Mouse (Mus musculus): ENCODE data around the gene Eci1. TPM values are rescaled to one million over a fixed set of nuclear protein-coding genes. Genes with fewer than 3 reads are reported as not detected.

The Eci1 gene
- polyA plus RNA-seq, 1 experiment, result 28.7 TPM

DNA sequence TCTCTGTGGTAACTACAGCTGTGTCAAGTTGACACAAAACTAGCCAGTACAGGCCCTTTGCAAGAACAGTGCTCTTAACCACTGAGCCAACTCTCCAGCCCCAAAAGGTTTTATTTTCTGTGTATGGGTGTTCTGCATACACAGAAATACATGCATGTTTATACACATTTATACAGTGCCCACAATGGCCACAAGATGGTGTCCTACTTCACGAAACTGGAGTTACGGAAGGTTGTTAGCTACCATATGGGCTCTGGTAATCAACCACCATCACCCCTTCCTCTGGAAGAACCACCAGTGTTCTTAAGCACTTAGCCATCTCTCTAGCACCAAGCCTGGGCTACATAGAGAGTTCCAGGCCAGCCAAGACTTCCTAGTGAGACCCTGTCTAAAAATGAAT lies 35.1 kb downstream of the Eci1 start:
- TF ChIP-seq CTCF (IDR thresholded peaks at IDR 0.05; ENCODE audit: borderline replicate concordance, extremely low read depth, insufficient read depth, insufficient read length) (peak; percentile 19; the same call in 1 of the 2 replicates), POLR2A (IDR thresholded peaks at IDR 0.05; ENCODE audit: borderline replicate concordance, extremely low read depth, insufficient read depth, insufficient read length, poor library complexity, severe bottlenecking) (no peak)
- peak; percentile 38 for DNase-seq (ENCODE audit: low read depth)

DNA sequence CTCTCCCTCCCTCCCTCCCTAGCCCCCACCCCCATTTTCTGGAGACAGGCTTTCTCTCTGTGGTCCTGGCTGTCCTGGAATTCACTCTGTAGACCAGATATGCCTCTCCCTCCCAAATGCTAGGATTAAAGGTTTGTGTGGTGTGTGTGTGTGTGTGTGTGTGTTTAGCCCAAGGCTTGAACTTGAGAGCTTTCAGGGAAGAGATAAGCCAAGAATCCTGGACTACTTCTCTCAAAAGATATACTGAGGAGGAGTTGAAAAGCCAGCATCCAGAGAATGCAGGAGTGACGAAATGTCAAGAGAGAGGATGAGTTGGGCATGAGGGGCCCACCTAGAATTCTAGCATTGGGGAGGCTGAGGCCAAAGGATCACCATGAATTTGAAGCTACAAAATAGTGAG lies 36.5 kb downstream of the Eci1 start:
- no peak for DNase-seq (ENCODE audit: low read depth)
- TF ChIP-seq POLR2A (IDR thresholded peaks at IDR 0.05; ENCODE audit: borderline replicate concordance, extremely low read depth, insufficient read depth, insufficient read length, poor library complexity, severe bottlenecking), result no peak
- TF ChIP-seq CTCF (IDR thresholded peaks at IDR 0.05; ENCODE audit: borderline replicate concordance, extremely low read depth, insufficient read depth, insufficient read length), result no peak

DNA sequence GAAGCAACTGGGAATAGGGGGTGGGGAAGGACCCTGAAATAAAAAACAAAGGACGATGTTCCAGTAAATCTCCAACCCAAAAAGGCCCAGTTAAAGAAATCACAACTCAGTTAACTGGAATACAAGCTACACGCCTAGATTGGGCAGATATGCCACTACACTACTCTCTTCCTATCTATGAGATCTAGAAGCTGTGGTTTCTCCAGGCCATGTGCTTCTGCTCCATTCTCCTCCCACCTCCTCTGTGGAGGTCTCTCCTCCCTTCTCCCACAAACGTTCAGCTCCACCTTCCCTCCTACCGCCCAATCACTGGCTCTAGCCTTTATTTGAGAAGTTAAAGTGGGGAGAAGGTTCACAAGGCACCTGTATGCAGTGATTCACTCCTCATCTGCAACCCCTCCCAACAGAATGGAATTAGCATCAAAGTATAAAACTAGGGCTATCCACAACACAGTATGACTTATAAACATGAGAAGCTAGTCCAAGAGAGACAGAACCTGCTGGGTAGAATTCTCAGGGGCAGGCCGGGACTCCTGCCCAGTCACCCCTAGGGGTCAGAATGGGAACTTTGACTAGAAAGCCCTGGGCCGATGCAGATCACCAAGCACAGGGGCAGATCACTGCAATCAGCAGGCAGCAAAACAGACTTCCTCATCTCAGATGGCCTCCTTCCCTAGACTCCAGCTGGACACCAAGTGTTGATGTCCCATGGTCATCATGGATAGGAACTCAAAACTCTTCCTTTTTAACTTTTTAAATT lies 37.1 kb downstream of the Eci1 start:
- 0 out of 2 replicates have a peak, but pooled peaks have one; percentile 2 for TF ChIP-seq CTCF (IDR thresholded peaks at IDR 0.05; ENCODE audit: borderline replicate concordance, extremely low read depth, insufficient read depth, insufficient read length)
- TF ChIP-seq POLR2A (IDR thresholded peaks at IDR 0.05; ENCODE audit: borderline replicate concordance, extremely low read depth, insufficient read depth, insufficient read length, poor library complexity, severe bottlenecking), result no peak
- DNase-seq (ENCODE audit: low read depth), result no peak

DNA sequence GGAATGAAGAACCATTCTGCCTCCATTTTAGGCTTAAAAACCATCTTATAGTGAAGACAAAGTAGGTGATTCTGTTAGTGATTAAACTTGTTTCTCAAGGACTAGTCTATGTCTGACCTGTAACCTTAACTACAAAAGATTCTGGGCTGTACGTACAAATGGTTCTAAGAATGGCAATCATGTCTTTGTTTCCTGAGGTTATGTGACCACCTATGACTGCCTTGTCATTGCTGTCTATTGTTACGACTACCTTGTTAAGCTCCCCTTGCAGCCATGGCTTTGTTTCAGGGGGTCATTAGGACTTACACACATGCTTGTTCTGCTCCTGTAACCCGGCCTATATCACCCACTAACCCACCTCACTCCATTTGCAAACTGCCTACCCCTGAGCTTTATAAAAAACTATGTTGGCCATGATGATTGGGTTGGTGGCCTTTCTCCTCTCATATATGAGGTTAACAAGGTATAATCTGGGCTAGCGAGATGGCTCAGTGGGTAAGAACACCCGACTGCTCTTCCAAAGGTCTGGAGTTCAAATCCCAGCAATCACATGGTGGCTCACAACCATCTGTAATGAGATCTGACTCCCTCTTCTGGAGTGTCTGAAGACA lies 42.3 kb downstream of the Eci1 start:
- TF ChIP-seq POLR2A (IDR thresholded peaks at IDR 0.05; ENCODE audit: borderline replicate concordance, extremely low read depth, insufficient read depth, insufficient read length, poor library complexity, severe bottlenecking) (no peak), CTCF (IDR thresholded peaks at IDR 0.05; ENCODE audit: borderline replicate concordance, extremely low read depth, insufficient read depth, insufficient read length) (no peak)
- DNase-seq (ENCODE audit: low read depth), result no peak

DNA sequence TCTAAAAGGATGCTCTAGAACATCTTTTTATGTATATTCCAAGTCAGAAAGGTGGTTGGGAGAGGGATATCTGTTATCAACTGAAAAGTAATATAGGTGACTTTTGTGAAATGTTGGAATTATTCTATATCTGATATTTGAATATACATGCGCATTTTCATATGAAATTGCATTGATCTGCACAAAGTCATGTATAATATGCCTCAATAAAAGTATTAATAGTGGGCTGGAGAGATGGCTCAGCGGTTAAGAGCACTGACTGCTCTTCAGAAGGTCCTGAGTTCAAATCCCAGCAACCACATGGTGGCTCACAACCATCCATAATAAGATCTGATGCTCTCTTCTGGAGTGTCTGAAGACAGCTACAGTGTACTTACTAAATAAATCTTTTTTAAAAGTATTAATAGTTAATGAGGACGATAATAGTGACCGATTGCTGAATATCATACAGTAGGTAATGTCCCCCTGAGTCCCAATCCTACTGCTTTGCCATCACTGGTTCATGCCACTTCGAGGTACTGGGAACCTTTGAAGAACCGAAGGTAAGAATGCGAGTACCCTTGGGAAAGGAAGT lies 43.0 kb downstream of the Eci1 start:
- DNase-seq (ENCODE audit: low read depth), result no peak
- no peak for TF ChIP-seq POLR2A (IDR thresholded peaks at IDR 0.05; ENCODE audit: borderline replicate concordance, extremely low read depth, insufficient read depth, insufficient read length, poor library complexity, severe bottlenecking)
- TF ChIP-seq CTCF (IDR thresholded peaks at IDR 0.05; ENCODE audit: borderline replicate concordance, extremely low read depth, insufficient read depth, insufficient read length), result no peak

DNA sequence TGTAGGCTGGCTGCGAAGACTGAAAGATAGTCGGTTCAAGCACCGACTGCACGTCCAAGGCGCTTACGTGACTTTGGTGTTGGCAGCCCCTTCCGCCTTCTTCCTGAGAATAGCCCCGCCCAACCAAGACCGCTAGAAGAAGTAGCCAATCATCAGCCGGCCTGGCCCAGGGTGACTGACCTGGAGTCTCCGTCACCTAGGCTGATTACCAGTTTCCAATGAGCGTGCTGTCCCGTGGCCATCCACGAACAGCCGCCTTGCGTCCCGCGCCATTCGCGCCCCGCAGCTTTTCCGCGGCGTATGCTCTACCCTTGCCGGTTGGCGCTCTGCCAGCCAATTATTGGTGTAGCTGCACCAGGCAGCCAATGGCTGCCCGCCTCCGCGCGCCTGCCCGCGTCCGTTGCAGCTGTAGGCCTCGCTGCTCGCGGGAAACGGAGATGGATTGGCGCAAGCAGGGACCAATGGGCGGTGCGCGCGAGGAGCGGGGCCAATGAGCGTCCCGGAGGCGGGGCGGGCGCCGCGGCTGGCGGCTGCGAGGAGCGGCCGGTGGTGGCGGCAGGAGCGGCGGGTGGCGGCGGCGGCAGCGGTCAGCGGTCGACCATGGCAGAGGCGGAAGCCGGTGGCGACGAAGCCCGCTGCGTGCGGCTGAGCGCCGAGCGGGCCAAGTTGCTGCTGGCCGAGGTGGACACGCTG lies 43.6 kb downstream of the Eci1 start, which contains the start of the genes E4f1 and Pgp:
Gene E4f1 (minus strand): TSS at position 404 of the 693 bp plus-strand sequence.
Gene Pgp (plus strand): TSS at position 483 of the 693 bp plus-strand sequence.
- TF ChIP-seq CTCF (IDR thresholded peaks at IDR 0.05; ENCODE audit: borderline replicate concordance, extremely low read depth, insufficient read depth, insufficient read length), result no peak
- TF ChIP-seq POLR2A (IDR thresholded peaks at IDR 0.05; ENCODE audit: borderline replicate concordance, extremely low read depth, insufficient read depth, insufficient read length, poor library complexity, severe bottlenecking), result peak; percentile 76
- DNase-seq (ENCODE audit: low read depth), result peak; percentile 100

DNA sequence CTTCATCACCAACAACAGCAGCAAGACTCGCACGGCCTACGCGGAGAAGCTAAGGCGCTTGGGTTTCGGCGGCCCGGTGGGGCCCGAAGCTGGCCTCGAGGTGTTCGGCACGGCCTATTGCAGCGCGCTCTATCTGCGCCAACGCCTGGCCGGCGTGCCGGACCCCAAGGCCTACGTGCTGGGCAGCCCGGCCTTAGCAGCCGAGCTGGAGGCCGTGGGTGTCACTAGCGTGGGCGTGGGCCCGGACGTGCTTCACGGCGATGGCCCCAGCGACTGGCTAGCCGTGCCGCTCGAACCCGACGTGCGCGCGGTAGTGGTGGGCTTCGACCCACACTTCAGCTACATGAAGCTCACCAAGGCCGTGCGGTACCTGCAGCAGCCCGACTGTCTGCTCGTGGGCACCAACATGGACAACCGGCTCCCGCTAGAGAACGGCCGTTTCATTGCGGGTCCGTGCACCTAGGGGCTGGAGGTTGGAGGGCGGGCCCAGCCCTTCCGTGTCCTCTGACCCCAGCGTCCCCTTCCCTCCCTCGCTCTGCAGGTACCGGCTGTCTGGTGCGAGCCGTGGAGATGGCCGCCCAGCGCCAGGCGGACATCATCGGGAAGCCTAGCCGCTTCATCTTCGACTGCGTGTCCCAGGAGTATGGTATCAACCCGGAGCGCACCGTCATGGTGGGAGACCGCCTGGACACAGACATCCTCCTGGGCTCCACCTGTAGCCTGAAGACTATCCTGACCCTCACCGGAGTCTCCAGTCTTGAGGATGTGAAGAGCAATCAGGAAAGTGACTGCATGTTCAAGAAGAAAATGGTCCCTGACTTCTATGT lies 44.5 kb downstream of the Eci1 start:
- TF ChIP-seq CTCF (IDR thresholded peaks at IDR 0.05; ENCODE audit: borderline replicate concordance, extremely low read depth, insufficient read depth, insufficient read length) (no peak), POLR2A (IDR thresholded peaks at IDR 0.05; ENCODE audit: borderline replicate concordance, extremely low read depth, insufficient read depth, insufficient read length, poor library complexity, severe bottlenecking) (no peak)
- peak; percentile 30 for DNase-seq (ENCODE audit: low read depth)

DNA sequence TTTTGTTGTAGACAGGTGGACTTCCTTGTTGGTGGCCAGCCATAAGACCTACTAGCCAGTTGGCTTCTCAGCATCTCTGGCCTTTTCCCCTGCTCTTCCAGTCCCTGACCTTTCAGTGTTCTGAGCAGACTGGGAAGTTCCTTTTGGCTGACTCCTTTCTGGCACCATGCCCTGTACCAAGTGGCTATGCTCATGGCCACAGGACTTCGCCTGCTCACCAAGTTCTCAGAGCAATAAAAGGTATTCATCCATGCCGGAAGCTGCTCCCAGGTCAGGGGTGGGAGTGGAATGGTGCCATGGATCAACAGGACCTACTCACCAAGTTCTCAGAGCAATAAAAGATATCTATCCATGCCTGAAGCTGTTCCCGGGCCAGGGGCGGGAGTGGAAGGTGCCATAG lies 46.1 kb downstream of the Eci1 start:
- TF ChIP-seq POLR2A (IDR thresholded peaks at IDR 0.05; ENCODE audit: borderline replicate concordance, extremely low read depth, insufficient read depth, insufficient read length, poor library complexity, severe bottlenecking) (no peak), CTCF (IDR thresholded peaks at IDR 0.05; ENCODE audit: borderline replicate concordance, extremely low read depth, insufficient read depth, insufficient read length) (no peak)
- DNase-seq (ENCODE audit: low read depth), result no peak

DNA sequence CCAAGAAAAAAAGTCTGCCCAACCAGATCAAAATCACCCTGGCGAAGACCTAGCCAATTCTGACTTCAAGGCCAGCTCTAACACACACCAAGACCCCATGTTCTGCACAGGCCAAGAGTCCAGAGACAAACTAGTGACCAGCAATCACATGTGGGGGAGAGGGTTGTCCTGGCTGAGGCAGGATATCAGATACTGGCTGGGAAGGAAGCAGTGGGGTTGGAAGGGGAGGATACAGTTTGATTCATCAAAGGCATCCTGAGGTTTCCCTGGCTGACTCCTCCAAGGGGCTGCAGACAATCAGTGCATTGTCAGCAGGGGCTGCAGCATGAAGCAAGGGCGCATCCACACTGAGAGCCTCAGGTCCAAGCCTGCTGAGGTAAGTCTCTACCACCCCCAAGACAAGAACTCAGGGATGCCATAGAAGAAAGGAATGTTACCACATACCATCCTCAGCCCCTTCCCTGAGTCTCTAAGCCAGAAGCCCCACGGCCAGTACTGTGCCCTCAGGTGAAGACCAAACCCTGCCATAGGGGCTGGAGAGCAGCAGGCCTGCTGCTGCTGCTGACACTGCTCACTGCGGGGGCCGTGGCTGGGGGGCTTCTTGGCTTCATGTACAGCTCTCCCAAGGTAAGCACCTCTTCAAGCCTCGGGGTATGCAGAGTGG lies 47.3 kb downstream of the Eci1 start, which contains the start of gene Bricd5:
Gene Bricd5 (plus strand): TSS at position 273 of the 664 bp plus-strand sequence.
- DNase-seq (ENCODE audit: low read depth), result no peak
- TF ChIP-seq CTCF (IDR thresholded peaks at IDR 0.05; ENCODE audit: borderline replicate concordance, extremely low read depth, insufficient read depth, insufficient read length) (no peak), POLR2A (IDR thresholded peaks at IDR 0.05; ENCODE audit: borderline replicate concordance, extremely low read depth, insufficient read depth, insufficient read length, poor library complexity, severe bottlenecking) (no peak)

DNA sequence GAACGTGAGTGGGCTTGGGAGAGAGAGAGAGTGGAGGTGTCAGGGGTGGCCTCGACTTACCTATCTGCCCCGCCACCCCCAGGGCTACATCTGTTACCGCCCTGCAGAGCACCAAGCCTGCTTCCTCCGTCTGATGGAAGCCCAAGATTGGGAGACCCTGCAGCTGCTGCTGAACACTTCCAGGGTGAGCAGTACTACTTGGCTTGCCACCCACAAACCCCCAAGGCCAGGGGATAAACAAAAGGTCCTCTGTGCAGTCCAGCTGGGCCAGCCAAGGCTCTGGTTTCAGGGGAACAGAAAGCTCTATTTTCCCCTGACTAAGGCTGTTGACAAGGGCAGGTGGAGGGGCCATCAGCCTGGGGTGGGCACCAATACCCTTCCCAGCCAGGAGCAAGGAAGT lies 48.1 kb downstream of the Eci1 start:
- no peak for DNase-seq (ENCODE audit: low read depth)
- TF ChIP-seq POLR2A (IDR thresholded peaks at IDR 0.05; ENCODE audit: borderline replicate concordance, extremely low read depth, insufficient read depth, insufficient read length, poor library complexity, severe bottlenecking) (no peak), CTCF (IDR thresholded peaks at IDR 0.05; ENCODE audit: borderline replicate concordance, extremely low read depth, insufficient read depth, insufficient read length) (no peak)
